Mouse (Mus musculus) monocyte, adult 2 months (primary cell): ENCODE data around the gene Olfr1313.
"Not testable (repeated sequence)": the region's sequence is repeated elsewhere in the genome, so short reads cannot be mapped to it uniquely, and the experiment has no call there.

Experiments
- DNase-seq, 2 experiments: peaks; one replicate each; pipeline ENCODE4 v3.0.0; 2022; ENCODE audit warnings: low spot score in 2 of 2, low read depth in 1 of 2

Olfr1313 gene

DNA sequence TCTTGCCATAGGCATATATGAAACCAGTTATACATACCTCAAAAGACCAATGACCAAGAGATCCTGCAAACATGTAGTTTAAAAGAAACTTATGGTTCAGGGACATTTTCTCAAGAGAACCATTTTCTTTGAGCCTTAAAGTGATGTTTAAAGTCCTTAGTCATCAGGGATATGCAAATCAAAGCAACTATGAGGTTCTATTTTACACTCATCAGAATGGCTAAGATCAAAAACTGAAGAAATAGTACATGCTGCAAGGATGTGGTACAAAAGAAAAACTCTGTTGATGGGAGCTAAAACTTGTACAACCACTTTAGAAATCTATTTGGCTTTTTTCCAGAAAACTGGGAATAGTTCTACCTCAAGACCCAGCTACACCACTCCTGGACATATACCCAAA is at the start of gene Olfr1313:
Gene Olfr1313, minus strand, starts transcription at position 101 of the 400 bp plus-strand sequence.
- no peak for DNase-seq

DNA sequence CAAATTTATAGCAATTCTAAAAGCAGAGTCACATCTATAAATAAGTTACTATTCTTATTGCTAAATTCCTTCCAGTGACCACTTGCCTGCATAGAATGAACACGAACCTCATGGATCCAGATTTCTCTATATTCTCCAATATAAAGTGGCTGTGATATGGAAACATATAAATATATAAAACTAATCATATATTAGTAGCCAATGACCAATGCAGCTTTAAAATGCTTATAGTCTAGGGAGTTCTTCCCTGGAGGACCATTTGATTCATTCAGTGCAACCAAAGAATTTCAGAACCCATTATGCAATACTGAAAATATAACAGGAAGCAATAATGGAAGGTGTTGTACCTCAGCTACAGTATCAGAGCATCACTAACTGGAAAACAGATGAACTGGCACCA is 37.7 kb upstream of the Olfr1313 start, which contains the start of gene Olfr1315-ps1:
Gene Olfr1315-ps1, minus strand, starts transcription at position 101 of the 400 bp plus-strand sequence.
- DNase-seq: no peak

DNA sequence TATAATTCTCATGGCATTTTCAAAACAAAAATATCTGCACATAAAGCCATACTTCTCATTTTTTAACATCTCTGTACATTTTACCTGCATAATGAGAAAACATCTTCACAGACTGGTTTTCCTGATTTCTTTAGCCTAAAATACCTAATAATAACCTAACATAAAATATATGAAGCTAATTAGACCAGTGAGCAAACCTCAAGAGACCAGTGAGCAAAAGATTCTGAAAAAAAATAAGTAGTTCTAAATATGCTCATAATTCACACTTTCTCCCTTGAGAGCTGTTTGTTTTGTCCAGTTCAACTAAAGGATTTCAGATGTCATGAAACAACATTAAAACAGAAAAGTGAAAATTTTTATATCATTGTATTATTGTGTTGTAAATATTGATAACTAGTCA is 19.0 kb upstream of the Olfr1313 start, which contains the start of gene Olfr1314:
Gene Olfr1314, minus strand, starts transcription at position 101 of the 400 bp plus-strand sequence.
- no peak for DNase-seq

DNA sequence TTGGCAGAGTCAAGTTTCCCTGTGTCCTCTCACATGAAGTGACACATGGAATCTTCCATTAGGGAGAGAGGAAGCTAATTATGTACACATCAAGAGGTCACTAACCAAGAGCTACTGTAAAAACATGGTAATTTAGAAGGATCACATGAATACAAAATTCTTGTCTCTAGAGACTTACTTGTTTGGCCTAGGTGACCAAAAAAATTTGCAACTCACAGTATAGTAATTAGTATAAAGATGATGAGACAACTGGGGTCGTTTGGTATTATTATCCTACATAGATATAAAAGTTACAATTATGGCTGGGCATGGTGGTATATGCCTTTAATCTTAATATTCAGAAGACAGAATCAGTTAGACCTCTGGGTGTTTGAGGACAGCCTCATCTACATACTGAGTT is 27.5 kb downstream of the Olfr1313 start, which contains the start of gene Olfr1312:
Gene Olfr1312, minus strand, starts transcription at position 101 of the 400 bp plus-strand sequence.
- DNase-seq: no peak

DNA sequence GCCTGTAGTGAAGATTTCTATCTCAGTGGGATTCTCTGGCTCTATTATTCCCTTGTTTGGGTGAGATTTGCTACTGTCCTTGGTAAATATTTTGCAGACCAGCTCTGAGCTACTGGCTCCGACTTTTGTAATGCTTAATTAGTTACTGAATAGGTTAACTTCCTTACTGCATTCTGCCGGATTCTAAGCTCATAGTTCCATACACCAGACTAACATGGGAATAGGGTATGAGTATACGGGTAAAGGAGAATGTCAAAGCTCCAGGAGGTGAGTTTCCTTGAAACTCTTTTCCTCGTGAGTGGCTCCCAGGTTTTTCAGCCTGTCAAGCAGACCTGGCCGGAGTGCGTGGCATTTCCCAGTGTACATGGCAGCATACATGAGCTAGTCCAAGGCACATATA is 50.7 kb downstream of the Olfr1313 start:
- not testable (repeated sequence) for DNase-seq

DNA sequence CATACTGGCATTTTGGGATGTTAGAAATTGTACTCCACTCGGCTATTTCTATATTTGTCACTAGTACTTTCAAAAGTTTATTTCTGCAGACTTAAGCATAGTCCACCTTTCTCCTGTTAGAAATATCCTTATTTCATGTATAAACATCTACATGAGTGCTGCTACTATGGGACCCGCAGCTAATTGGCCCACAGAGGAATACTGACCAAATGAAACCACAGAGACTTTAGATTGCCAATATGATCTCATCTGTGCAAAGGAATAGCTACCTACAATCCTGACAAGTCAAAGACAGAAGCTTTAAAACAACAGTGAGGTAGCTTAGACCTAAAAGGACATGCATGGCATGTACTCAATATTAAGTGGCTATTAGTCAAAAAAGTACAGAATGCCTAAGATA is 53.3 kb downstream of the Olfr1313 start, which contains the start of gene Olfr1311:
Gene Olfr1311, minus strand, starts transcription at position 101 of the 400 bp plus-strand sequence.
- DNase-seq: no peak
